19 mouse cellular contexts compared by ENCODE assay signal in the genomic region with DNA sequence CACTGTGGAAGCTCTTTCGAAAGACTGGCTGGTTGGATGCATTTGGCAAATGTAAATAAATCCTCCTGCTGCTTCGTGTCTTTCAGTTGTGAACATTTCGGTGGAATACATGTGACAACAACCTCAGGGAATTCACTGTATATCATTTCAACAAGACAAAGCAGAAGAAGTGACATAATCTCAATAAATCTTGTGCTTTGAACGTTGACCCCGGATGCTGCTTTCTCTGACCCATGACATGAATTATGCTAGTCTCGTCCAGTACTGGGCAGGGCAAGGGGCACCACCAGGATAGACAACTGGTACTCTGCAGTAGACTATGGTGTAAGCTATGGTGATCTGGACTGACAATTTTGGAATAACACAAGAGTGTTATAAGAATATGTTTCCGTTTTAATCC.
"Had no signal": no experiment of that assay in that cellular context is flagged by ENCODE, and none has a peak within 500 bp of the region (broad histone marks: within the 10 kb centered on the region; RNA-seq: fewer than 3 reads in every experiment).

No protein-coding gene starts in this region.

- DNase-seq: kidney, adult 11 months; kidney, adult 8-10 months; kidney, postnatal 14 days; kidney, postnatal 4 days; left cerebral cortex, postnatal 4 days; lung, adult 2 months; thymus, adult 2 months; thymus, postnatal 14 days; thymus, postnatal 4 days had no signal

- H3K4me1 ChIP-seq: intestine, embryonic 15.5 days; limb, embryonic 12.5 days; limb, embryonic 15.5 days; liver, embryonic 15.5 days; midbrain, embryonic 10.5 days; midbrain, embryonic 15.5 days; neural tube, embryonic 13.5 days had no signal

- H3K9ac ChIP-seq: intestine, embryonic 15.5 days; limb, embryonic 12.5 days; limb, embryonic 15.5 days; liver, embryonic 15.5 days; midbrain, embryonic 15.5 days; neural tube, embryonic 13.5 days had no signal

- H3K4me3 ChIP-seq: intestine, embryonic 15.5 days; limb, embryonic 12.5 days; limb, embryonic 15.5 days; liver, embryonic 15.5 days; midbrain, embryonic 10.5 days; midbrain, embryonic 15.5 days; neural tube, embryonic 13.5 days had no signal

- H3K4me2 ChIP-seq: intestine, embryonic 15.5 days; limb, embryonic 12.5 days; limb, embryonic 15.5 days; liver, embryonic 11.5 days; liver, embryonic 15.5 days; midbrain, embryonic 15.5 days; neural tube, embryonic 13.5 days had no signal

- H3K27ac ChIP-seq: intestine, embryonic 15.5 days; limb, embryonic 12.5 days; limb, embryonic 15.5 days; liver, embryonic 15.5 days; macrophage; midbrain, embryonic 10.5 days; midbrain, embryonic 15.5 days; neural tube, embryonic 13.5 days; stomach, postnatal 0 days had no signal

- ATAC-seq: intestine, embryonic 15.5 days; midbrain, embryonic 15.5 days had no signal

- H3K36me3 ChIP-seq: intestine, embryonic 15.5 days; limb, embryonic 12.5 days; limb, embryonic 15.5 days; liver, embryonic 15.5 days; midbrain, embryonic 10.5 days; midbrain, embryonic 15.5 days; neural tube, embryonic 13.5 days had no signal

- H3K27me3 ChIP-seq: intestine, embryonic 15.5 days; limb, embryonic 12.5 days; limb, embryonic 15.5 days; liver, embryonic 15.5 days; midbrain, embryonic 15.5 days; neural tube, embryonic 13.5 days had no signal

- H3K9me3 ChIP-seq: intestine, embryonic 15.5 days; limb, embryonic 12.5 days; limb, embryonic 15.5 days; liver, embryonic 15.5 days; midbrain, embryonic 10.5 days; midbrain, embryonic 15.5 days; neural tube, embryonic 13.5 days had no signal
